Mouse (Mus musculus): ENCODE measurements around the gene Gdap1l1.

DNA sequence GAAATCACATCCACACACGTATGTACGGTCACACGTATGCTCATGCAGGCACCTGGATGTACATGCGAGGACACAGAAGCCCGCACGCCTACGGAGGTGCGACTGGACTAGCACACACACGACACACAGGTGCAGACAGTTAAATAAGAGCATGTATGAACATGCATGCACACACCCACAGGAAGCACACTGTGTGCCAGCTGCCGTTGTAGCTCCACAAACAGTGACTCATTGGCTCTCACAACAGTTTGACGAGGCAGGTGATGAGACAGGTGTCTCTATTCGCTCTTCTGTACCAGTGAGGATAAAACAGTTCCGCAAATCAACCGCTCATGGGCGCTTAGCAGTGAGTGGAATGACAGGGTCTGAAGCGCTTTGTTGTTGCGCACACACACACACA is 52.4 kb downstream of the Gdap1l1 start:
- TF ChIP-seq POLR2A (IDR thresholded peaks at IDR 0.05; ENCODE audit: borderline replicate concordance, insufficient read depth, low read length) (no peak), CTCF (IDR thresholded peaks at IDR 0.05; ENCODE audit: borderline replicate concordance, insufficient read depth, low read depth, low read length) (no peak)
